Mouse (Mus musculus) myocyte (in vitro differentiated cells): ENCODE data around the gene Il1rl1.

Experiments
- CEBPB ChIP-seq: IDR thresholded peaks from 2 replicates; pipeline ENCODE4 v1.6.1; 2011; ENCODE audit warnings: mild to moderate bottlenecking, moderate library complexity; ENCODE audit not compliant: poor library complexity, insufficient read depth, severe bottlenecking
- E2F4 ChIP-seq: IDR thresholded peaks from one replicate; pipeline ENCODE4 v1.6.1; 2011; ENCODE audit warnings: mild to moderate bottlenecking, control low read depth, moderate library complexity; ENCODE audit not compliant: insufficient read depth
- MAX ChIP-seq: IDR thresholded peaks from one replicate; pipeline ENCODE4 v1.6.1; 2011; ENCODE audit warnings: low read depth, mild to moderate bottlenecking, control low read depth
- MYOG ChIP-seq, 3 experiments: IDR thresholded peaks; one replicate each; pipeline ENCODE4 v1.6.1; 2011; ENCODE audit warnings: control low read depth in 2 of 3, low read depth in 2 of 3, mild to moderate bottlenecking in 2 of 3; ENCODE audit not compliant: insufficient read length in 2 of 3, control insufficient read depth in 1 of 3, insufficient read depth in 1 of 3
- POLR2A ChIP-seq: IDR thresholded peaks from one replicate; pipeline ENCODE4 v1.6.1; 2011; ENCODE audit warnings: low read depth, mild to moderate bottlenecking, control low read depth, moderate library complexity; ENCODE audit not compliant: insufficient read length
- REST ChIP-seq: IDR thresholded peaks from one replicate; pipeline ENCODE4 v1.6.1; 2011; ENCODE audit warnings: mild to moderate bottlenecking, control low read depth, moderate library complexity; ENCODE audit not compliant: insufficient read depth, insufficient read length
- TCF12 ChIP-seq: IDR thresholded peaks from one replicate; pipeline ENCODE4 v1.6.1; 2011; ENCODE audit warnings: mild to moderate bottlenecking, control low read depth; ENCODE audit not compliant: poor library complexity, insufficient read depth, severe bottlenecking
- USF1 ChIP-seq: IDR thresholded peaks from one replicate; pipeline ENCODE4 v1.6.1; 2011; ENCODE audit warnings: low read depth, mild to moderate bottlenecking, control low read depth, moderate library complexity

- TF ChIP-seq POLR2A = no peak
- TF ChIP-seq CEBPB = no peak
- TF ChIP-seq MYOG (IDR thresholded peaks at IDR 0.05; ENCODE audit: control insufficient read depth in 1 of 3, insufficient read depth in 1 of 3, insufficient read length in 2 of 3, low read depth in 2 of 3) = no peak
- TF ChIP-seq E2F4 = no peak
- TF ChIP-seq TCF12 = no peak
- TF ChIP-seq REST = no peak
- TF ChIP-seq MAX = no peak
- TF ChIP-seq USF1 = no peak
Observed at GRCm38 (mm10) chr1:40499708-40500107, 70.3 kb downstream of the Il1rl1 start.
